Mouse (Mus musculus) MEL (cell line): Measurements from ENCODE around the gene Mthfd2l. TPM values are rescaled to one million over a fixed set of nuclear protein-coding genes. Genes with fewer than 3 reads are reported as not detected.

Experiments
- DNase-seq: peaks from one replicate; pipeline ENCODE4 v3.0.0; 2011; ENCODE audit warnings: low read depth, low spot score
- H3K27ac ChIP-seq: 2 replicates; pipeline ENCODE4 v1.5.1; 2012; ENCODE audit warnings: low read depth, mild to moderate bottlenecking, control low read depth, low read length, moderate library complexity; ENCODE audit not compliant: control insufficient read depth
- H3K27me3 ChIP-seq, 2 experiments: fragments of 150-350 bp in 1 of 2; sonication (generic) in 1 of 2; 2 replicates each; pipeline ENCODE4 v1.6.1; 2012; ENCODE audit warnings: low read length in 2 of 2, mild to moderate bottlenecking in 2 of 2, improper control_type of control experiment in 1 of 2, moderate library complexity in 1 of 2; ENCODE audit not compliant: insufficient read depth in 2 of 2, control insufficient read depth in 1 of 2
- H3K36me3 ChIP-seq, 2 experiments: 2 replicates each; pipeline ENCODE4 v1.6.1; 2012 to 2014; ENCODE audit warnings: low read length in 2 of 2, improper control_type of control experiment in 1 of 2, inconsistent platforms in 1 of 2, mild to moderate bottlenecking in 1 of 2; ENCODE audit not compliant: insufficient read depth in 2 of 2, control insufficient read depth in 1 of 2
- H3K4me1 ChIP-seq, 2 experiments: fragments of 150-350 bp in 1 of 2; sonication (generic) in 1 of 2; 2 replicates each; pipeline ENCODE4 v1.6.1; 2012; ENCODE audit warnings: low read length in 2 of 2, improper control_type of control experiment in 1 of 2, mild to moderate bottlenecking in 1 of 2; ENCODE audit not compliant: insufficient read depth in 2 of 2, control insufficient read depth in 1 of 2
- H3K4me3 ChIP-seq, 2 experiments: fragments of 150-350 bp in 1 of 2; sonication (generic) in 1 of 2; 2 replicates each; pipeline ENCODE4 v1.5.1; 2012; ENCODE audit warnings: low read depth in 2 of 2, low read length in 2 of 2, mild to moderate bottlenecking in 2 of 2, moderate library complexity in 2 of 2, control low read depth in 1 of 2, improper control_type of control experiment in 1 of 2; ENCODE audit not compliant: control insufficient read depth in 1 of 2, insufficient read depth in 1 of 2
- H3K79me2 ChIP-seq: 2 replicates; pipeline ENCODE4 v1.6.1; 2012; ENCODE audit warnings: mild to moderate bottlenecking, low read length, moderate library complexity; ENCODE audit not compliant: control insufficient read depth, poor library complexity, insufficient read depth
- H3K9ac ChIP-seq: 2 replicates; pipeline ENCODE4 v1.6.1; 2012; ENCODE audit warnings: low read depth, mild to moderate bottlenecking, control low read depth, low read length, moderate library complexity; ENCODE audit not compliant: control insufficient read depth, poor library complexity, severe bottlenecking
- H3K9me3 ChIP-seq: fragments of 150-350 bp; sonication (generic); replicated peaks from 2 replicates; pipeline ENCODE4 v1.6.1; 2012; ENCODE audit warnings: mild to moderate bottlenecking, low read length, improper control_type of control experiment, moderate library complexity; ENCODE audit not compliant: insufficient read depth
- BHLHE40 ChIP-seq: IDR thresholded peaks from 2 replicates; pipeline ENCODE4 v1.6.1; 2012; ENCODE audit warnings: low read depth, mild to moderate bottlenecking, inconsistent platforms, low read length, improper control_type of control experiment, borderline replicate concordance
- CHD2 ChIP-seq: IDR thresholded peaks from 2 replicates; pipeline ENCODE4 v1.6.1; 2011; ENCODE audit warnings: low read length, improper control_type of control experiment
- ELF1 ChIP-seq: IDR thresholded peaks from 2 replicates; pipeline ENCODE4 v1.6.1; 2014; ENCODE audit warnings: low read depth, mild to moderate bottlenecking, inconsistent platforms, low read length, improper control_type of control experiment, moderate library complexity
- EP300 ChIP-seq, 2 experiments: IDR thresholded peaks; 2 replicates each; pipeline ENCODE4 v1.6.1; 2011; ENCODE audit warnings: improper control_type of control experiment in 2 of 2, low read length in 2 of 2, low read depth in 1 of 2, mild to moderate bottlenecking in 1 of 2
- GATA1 ChIP-seq: IDR thresholded peaks from 2 replicates; pipeline ENCODE4 v1.6.1; 2011; ENCODE audit warnings: low read depth, low read length, improper control_type of control experiment
- HCFC1 ChIP-seq: IDR thresholded peaks from 2 replicates; pipeline ENCODE4 v1.6.1; 2012; ENCODE audit warnings: low read depth, mild to moderate bottlenecking, inconsistent platforms, low read length, improper control_type of control experiment, moderate library complexity
- KAT2A ChIP-seq: conservative IDR thresholded peaks from 2 replicates; pipeline ENCODE4 v1.6.1; 2012; ENCODE audit warnings: low read depth, low read length, improper control_type of control experiment, inconsistent platforms
- MAFK ChIP-seq: IDR thresholded peaks from 2 replicates; pipeline ENCODE4 v1.6.1; 2011; ENCODE audit warnings: low read depth, mild to moderate bottlenecking, low read length, improper control_type of control experiment, borderline replicate concordance
- MAZ ChIP-seq: IDR thresholded peaks from 2 replicates; pipeline ENCODE4 v1.6.1; 2012; ENCODE audit warnings: low read depth, mild to moderate bottlenecking, inconsistent platforms, low read length, improper control_type of control experiment
- MEF2A ChIP-seq: IDR thresholded peaks from 2 replicates; pipeline ENCODE4 v1.6.1; 2014; ENCODE audit warnings: low read depth, mild to moderate bottlenecking, inconsistent platforms, low read length, improper control_type of control experiment; ENCODE audit not compliant: poor library complexity, insufficient replicate concordance, severe bottlenecking; ENCODE audit errors: extremely low read depth
- MYB ChIP-seq: IDR thresholded peaks from 2 replicates; pipeline ENCODE4 v1.6.1; 2011; ENCODE audit warnings: mild to moderate bottlenecking, low read depth, low read length, improper control_type of control experiment
- MYC ChIP-seq: IDR thresholded peaks from 2 replicates; pipeline ENCODE4 v1.6.1; 2011; ENCODE audit warnings: low read depth, mild to moderate bottlenecking, low read length, improper control_type of control experiment, moderate library complexity
- NRF1 ChIP-seq: IDR thresholded peaks from 2 replicates; pipeline ENCODE4 v1.6.1; 2014; ENCODE audit warnings: low read depth, mild to moderate bottlenecking, inconsistent platforms, low read length, improper control_type of control experiment, moderate library complexity; ENCODE audit not compliant: poor library complexity, insufficient read depth, severe bottlenecking
- POLR2AphosphoS2 ChIP-seq: IDR thresholded peaks from 2 replicates; pipeline ENCODE4 v1.6.1; 2011; ENCODE audit warnings: low read length, improper control_type of control experiment
- POLR2AphosphoS5 ChIP-seq: IDR thresholded peaks from 2 replicates; pipeline ENCODE4 v1.6.1; 2012; ENCODE audit warnings: low read depth, borderline replicate concordance, mild to moderate bottlenecking, inconsistent platforms, low read length, moderate library complexity, mixed read lengths
- SIN3A ChIP-seq: IDR thresholded peaks from 2 replicates; pipeline ENCODE4 v1.6.1; 2012; ENCODE audit warnings: low read length, improper control_type of control experiment, inconsistent platforms
- SMC3 ChIP-seq: IDR thresholded peaks from 2 replicates; pipeline ENCODE4 v1.6.1; 2011; ENCODE audit warnings: low read depth, low read length, improper control_type of control experiment
- TBP ChIP-seq: IDR thresholded peaks from 2 replicates; pipeline ENCODE4 v1.8.0; 2011; ENCODE audit warnings: low read depth, low read length, improper control_type of control experiment
- TCF12 ChIP-seq: IDR thresholded peaks from 2 replicates; pipeline ENCODE4 v1.6.1; 2014; ENCODE audit warnings: low read depth, mild to moderate bottlenecking, inconsistent platforms, low read length, improper control_type of control experiment, moderate library complexity
- USF1 ChIP-seq: IDR thresholded peaks from 2 replicates; pipeline ENCODE4 v1.6.1; 2014; ENCODE audit warnings: low read depth, mild to moderate bottlenecking, inconsistent platforms, low read length, improper control_type of control experiment, moderate library complexity
- USF2 ChIP-seq, 2 experiments: IDR thresholded peaks; 2 replicates each; pipeline ENCODE4 v1.6.1; 2011 to 2012; ENCODE audit warnings: improper control_type of control experiment in 2 of 2, low read length in 2 of 2, borderline replicate concordance in 1 of 2, inconsistent platforms in 1 of 2, low read depth in 1 of 2, mild to moderate bottlenecking in 1 of 2; ENCODE audit not compliant: insufficient read depth in 1 of 2
- ZKSCAN1 ChIP-seq: IDR thresholded peaks from 2 replicates; pipeline ENCODE4 v1.6.1; 2012; ENCODE audit warnings: low read depth, mild to moderate bottlenecking, inconsistent platforms, low read length, improper control_type of control experiment, moderate library complexity
- ZMIZ1 ChIP-seq: IDR thresholded peaks from 2 replicates; pipeline ENCODE4 v1.6.1; 2012; ENCODE audit warnings: low read depth, mild to moderate bottlenecking, inconsistent platforms, low read length, improper control_type of control experiment, moderate library complexity
- ZNF384 ChIP-seq: IDR thresholded peaks from 2 replicates; pipeline ENCODE4 v1.6.1; 2012; ENCODE audit warnings: low read depth, mild to moderate bottlenecking, inconsistent platforms, low read length, improper control_type of control experiment
- polyA plus RNA-seq, 2 experiments: library from polyadenylated mRNA; stranded (reverse) in 1 of 2; unstranded in 1 of 2; fragments of >175 nt in 1 of 2; fragments of >200 nt in 1 of 2; gene quantifications; 2 replicates each; pipeline versions ENCODE4 v1.2.1 to v1.2.4; 2012; ENCODE audit warnings: low replicate concordance in 2 of 2, low read depth in 1 of 2; ENCODE audit not compliant: insufficient read length in 2 of 2, insufficient read depth in 1 of 2, missing spikeins in 1 of 2
- total RNA-seq: library from RNA; depleted of rRNA; stranded (reverse); fragments of 300-350 nt; gene quantifications from 2 replicates; pipeline ENCODE4 v1.2.3, GENCODE M21; 2012

The Mthfd2l gene
- total and polyA plus RNA-seq, 3 experiments = not detected

DNA sequence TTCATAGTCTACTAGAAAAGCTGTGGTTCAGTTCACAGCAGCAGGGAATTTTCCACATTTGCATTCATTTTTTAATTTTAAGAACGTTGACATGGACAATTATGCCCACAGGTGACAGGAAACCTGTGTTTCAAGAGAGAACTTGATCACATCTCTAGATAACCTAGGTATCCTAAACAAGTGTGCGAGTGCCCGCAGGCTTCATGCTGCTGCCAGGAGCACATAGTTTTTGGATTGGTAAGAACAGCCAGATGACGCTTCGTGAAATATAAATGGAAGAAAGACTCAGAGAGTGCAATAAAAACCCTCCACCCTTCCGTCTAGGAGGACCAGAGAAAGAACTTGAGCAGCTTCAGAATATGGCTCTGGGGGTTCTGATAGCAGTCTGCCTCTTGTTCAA lies 96.2 kb downstream of the Mthfd2l start, which contains the start of gene Epgn:
Epgn (plus strand) TSS at position 301 of the 400 bp plus-strand sequence.
- DNase-seq = no peak
- TF ChIP-seq USF1 (no peak), MAZ (no peak), POLR2AphosphoS5 (no peak), TCF12 (no peak), MAFK (no peak), MYC (no peak), SIN3A (no peak), ZNF384 (no peak), SMC3 (no peak), EP300 (IDR thresholded peaks at IDR 0.05; ENCODE audit: low read depth in 1 of 2, low read length in 2 of 2) (no peak), KAT2A (no peak)
- no peaks in the 10 kb centered on the region for H3K4me1 ChIP-seq
- no peaks in the 10 kb centered on the region for H3K36me3 ChIP-seq
- H3K27me3 ChIP-seq = no peaks in the 10 kb centered on the region
- H3K4me3 ChIP-seq = no peak within 1 kb of the TSS
- H3K9ac ChIP-seq = no peak within 1 kb of the TSS
- no peaks in the 10 kb centered on the region for H3K9me3 ChIP-seq
- no peak within 1 kb of the TSS for H3K27ac ChIP-seq
- H3K79me2 ChIP-seq = no peaks in the 10 kb centered on the region

DNA sequence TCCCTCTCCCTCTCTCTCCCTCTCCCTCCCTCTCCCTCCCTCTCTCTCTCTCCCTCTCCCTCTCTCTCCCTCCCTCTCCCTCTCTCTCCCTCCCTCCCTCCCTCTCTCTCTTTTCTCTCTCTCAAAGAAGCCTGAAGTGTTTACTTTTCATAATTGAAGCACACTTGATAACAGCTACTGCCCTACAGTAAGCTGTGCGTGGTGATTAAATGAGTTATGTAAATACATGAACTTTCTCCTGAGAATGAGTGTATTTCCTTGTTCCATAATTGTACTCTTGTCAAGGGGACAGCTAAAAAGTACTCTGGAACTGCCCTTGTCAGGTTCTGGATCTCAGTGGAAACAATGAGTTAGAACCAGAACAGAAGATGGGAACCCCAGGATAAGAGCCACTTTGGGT lies 96.9 kb downstream of the Mthfd2l start:
- Histone ChIP-seq H3K9ac (no peak overlapping the region), H3K36me3 (no peaks in the 10 kb centered on the region), H3K27me3 (no peaks in the 10 kb centered on the region), H3K27ac (no peak overlapping the region), H3K9me3 (no peaks in the 10 kb centered on the region), H3K4me1 (no peaks in the 10 kb centered on the region), H3K4me3 (no peak overlapping the region), H3K79me2 (no peaks in the 10 kb centered on the region)
- no peak for DNase-seq
- TF ChIP-seq CHD2 = no peak
- TF ChIP-seq KAT2A = no peak
- no peak for TF ChIP-seq GATA1
- TF ChIP-seq ZKSCAN1 = no peak
- TF ChIP-seq SMC3 = no peak
- TF ChIP-seq USF2 (IDR thresholded peaks at IDR 0.05; ENCODE audit: borderline replicate concordance in 1 of 2, insufficient read depth in 1 of 2, low read depth in 1 of 2, low read length in 2 of 2) = no peak

DNA sequence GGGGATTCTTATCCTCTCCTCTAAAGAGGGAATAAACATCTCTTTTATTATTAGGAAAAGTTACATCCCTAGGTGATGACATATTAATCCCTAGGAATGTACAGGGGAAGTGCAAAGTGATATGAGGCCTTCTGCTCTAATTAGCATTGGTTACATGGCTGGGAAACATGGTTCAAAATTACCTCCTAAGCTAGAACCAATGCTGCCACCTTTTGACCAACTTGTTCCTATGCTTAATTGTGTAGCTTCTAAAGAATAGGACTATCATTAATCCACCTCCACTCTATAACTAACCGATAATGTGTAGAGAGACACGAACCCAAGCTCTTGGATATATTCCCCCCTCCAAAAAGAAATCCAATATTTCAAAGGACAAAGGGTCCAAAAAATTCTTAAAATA lies 99.7 kb downstream of the Mthfd2l start:
- no peak overlapping the region for H3K4me3 ChIP-seq
- H3K36me3 ChIP-seq = no peaks in the 10 kb centered on the region
- no peaks in the 10 kb centered on the region for H3K9me3 ChIP-seq
- H3K4me1 ChIP-seq = no peaks in the 10 kb centered on the region
- H3K9ac ChIP-seq = no peak overlapping the region
- no peaks in the 10 kb centered on the region for H3K79me2 ChIP-seq
- DNase-seq = no peak
- TF ChIP-seq TCF12 (no peak), NRF1 (no peak), TBP (no peak), ZKSCAN1 (no peak), ZNF384 (no peak), GATA1 (no peak), ELF1 (no peak), MEF2A (no peak), HCFC1 (no peak), POLR2AphosphoS2 (no peak), BHLHE40 (no peak), MYC (no peak), ZMIZ1 (no peak), MYB (no peak)
- no peaks in the 10 kb centered on the region for H3K27me3 ChIP-seq
- H3K27ac ChIP-seq = no peak overlapping the region
